Mouse (Mus musculus) kidney, adult 2 months (tissue): ENCODE measurements around the gene Vwa2.

Experiments used
- CTCF ChIP-seq: fragments of 200-500 bp; conservative IDR thresholded peaks from 2 replicates; pipeline ENCODE4 v1.5.1; 2011; ENCODE audit warnings: low read depth, mild to moderate bottlenecking, control low read depth, low read length, moderate library complexity, mixed read lengths; ENCODE audit not compliant: insufficient read depth, insufficient read length
- POLR2A ChIP-seq: fragments of 200-500 bp; IDR thresholded peaks from one replicate; pipeline ENCODE4 v1.6.1; 2011; ENCODE audit warnings: low read depth, low read length, control low read depth

GRCm38 (mm10) chr19:56944211-56944610, 70.2 kb downstream of the Vwa2 start:
- no peak for TF ChIP-seq POLR2A
- no peak for TF ChIP-seq CTCF
